Mouse (Mus musculus): ENCODE results near the gene Mrpl16.

Gene Mrpl16

GRCm38 (mm10) chr19:11807251-11807650 lies 37.1 kb downstream of the Mrpl16 start:
- WGBS = 68% methylated on average over 2 of the region's 2 CpGs

- whole genome bisulfite sequencing = 52% methylated on average over 6 of the region's 6 CpGs
These were observed 37.6 kb downstream of the Mrpl16 start for GRCm38 (mm10) chr19:11807822-11808221.

GRCm38 (mm10) chr19:11808452-11808851 lies 38.3 kb downstream of the Mrpl16 start:
- WGBS = 81% methylated on average over 2 of the region's 2 CpGs

GRCm38 (mm10) chr19:11810003-11810758 lies 40.0 kb downstream of the Mrpl16 start:
- WGBS = 59% methylated on average over 5 of the region's 5 CpGs

GRCm38 (mm10) chr19:11810856-11811255 lies 40.7 kb downstream of the Mrpl16 start:
- 74% methylated on average over 1 of the region's 1 CpGs for WGBS

- 61% methylated on average over 5 of the region's 5 CpGs for WGBS
These were observed 41.6 kb downstream of the Mrpl16 start for GRCm38 (mm10) chr19:11811688-11812365.

GRCm38 (mm10) chr19:11813136-11813535 lies 42.9 kb downstream of the Mrpl16 start:
- WGBS = 68% methylated on average over 4 of the region's 4 CpGs

GRCm38 (mm10) chr19:11813649-11814048 lies 43.5 kb downstream of the Mrpl16 start:
- WGBS = 50% methylated on average over 8 of the region's 8 CpGs

- 86% methylated on average over 6 of the region's 6 CpGs for WGBS
These were observed 44.6 kb downstream of the Mrpl16 start for GRCm38 (mm10) chr19:11814742-11815333.

- 64% methylated on average over 6 of the region's 6 CpGs for WGBS
These were observed 46.5 kb downstream of the Mrpl16 start for GRCm38 (mm10) chr19:11816706-11817105.

- 35% methylated on average over 5 of the region's 5 CpGs for WGBS
These were observed 47.4 kb downstream of the Mrpl16 start for GRCm38 (mm10) chr19:11817586-11817985.

GRCm38 (mm10) chr19:11818199-11819142 lies 48.3 kb downstream of the Mrpl16 start:
- under 1% methylated on average over 79 of the region's 83 CpGs for WGBS

- WGBS = under 1% methylated on average over 20 of the region's 20 CpGs
These were observed 49.0 kb downstream of the Mrpl16 start, which contains the start of gene Stx3 for GRCm38 (mm10) chr19:11819143-11819700. Stx3 (minus strand) TSS chr19:11819403.

GRCm38 (mm10) chr19:11819800-11820199 lies 49.6 kb downstream of the Mrpl16 start:
- WGBS = under 1% methylated on average over 15 of the region's 15 CpGs

- 18% methylated on average over 6 of the region's 6 CpGs for WGBS
These were observed 50.0 kb downstream of the Mrpl16 start for GRCm38 (mm10) chr19:11820211-11820610.

GRCm38 (mm10) chr19:11823346-11824065 lies 53.3 kb downstream of the Mrpl16 start:
- WGBS = 65% methylated on average over 4 of the region's 4 CpGs
